Mouse (Mus musculus) embryonic fibroblast, embryonic 13.5 days (primary cell): ENCODE measurements around the gene Lclat1.

Experiments
- CTCF ChIP-seq: IDR thresholded peaks from 2 replicates; pipeline ENCODE4 v1.5.1; 2011; ENCODE audit warnings: mild to moderate bottlenecking, control low read depth, low read length, moderate library complexity, borderline replicate concordance; ENCODE audit not compliant: insufficient read depth
- POLR2A ChIP-seq: IDR thresholded peaks from 2 replicates; pipeline ENCODE4 v1.6.1; 2011; ENCODE audit warnings: low read depth, mild to moderate bottlenecking, control low read depth, low read length, moderate library complexity

GRCm38 (mm10) chr17:73063299-73063698 is 44.5 kb upstream of the Lclat1 start:
- TF ChIP-seq CTCF, result no peak
- TF ChIP-seq POLR2A, result no peak
